Mouse (Mus musculus) spleen, embryonic (tissue): ENCODE data around the gene Foxo3.

Experiments used
- CTCF ChIA-PET: fragments of 350-600 bp; sonication (Branson Sonifier 250); formaldehyde crosslinking; loops from one replicate; lab custom pipeline; 2022; lab: Charles Lee

Foxo3 gene

DNA sequence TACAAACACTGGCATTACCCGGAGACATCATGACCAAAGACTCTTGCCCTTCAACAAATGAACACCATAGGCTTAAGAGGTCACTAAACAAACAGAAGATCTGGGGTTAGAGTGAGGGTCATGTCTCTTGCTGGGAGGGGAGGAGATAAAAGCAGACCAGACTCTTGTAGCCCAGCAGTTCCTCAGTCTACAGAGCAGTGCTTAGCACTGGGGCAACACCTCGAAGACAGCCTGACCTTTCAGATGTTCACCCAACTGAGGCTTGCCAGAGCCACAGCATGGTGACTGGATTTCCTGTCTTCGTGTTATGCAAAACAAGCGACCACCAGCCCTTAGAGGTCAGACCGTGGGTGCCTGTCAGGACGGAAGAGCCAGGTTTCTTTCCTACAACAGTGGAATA is 83.6 kb downstream of the Foxo3 start:
- CTCF ChIA-PET: interaction anchor here (0.8 kb wide), 1 partner anchor 40 kb away, joined by 3 read pairs; no protein-coding TSS in a partner anchor

DNA sequence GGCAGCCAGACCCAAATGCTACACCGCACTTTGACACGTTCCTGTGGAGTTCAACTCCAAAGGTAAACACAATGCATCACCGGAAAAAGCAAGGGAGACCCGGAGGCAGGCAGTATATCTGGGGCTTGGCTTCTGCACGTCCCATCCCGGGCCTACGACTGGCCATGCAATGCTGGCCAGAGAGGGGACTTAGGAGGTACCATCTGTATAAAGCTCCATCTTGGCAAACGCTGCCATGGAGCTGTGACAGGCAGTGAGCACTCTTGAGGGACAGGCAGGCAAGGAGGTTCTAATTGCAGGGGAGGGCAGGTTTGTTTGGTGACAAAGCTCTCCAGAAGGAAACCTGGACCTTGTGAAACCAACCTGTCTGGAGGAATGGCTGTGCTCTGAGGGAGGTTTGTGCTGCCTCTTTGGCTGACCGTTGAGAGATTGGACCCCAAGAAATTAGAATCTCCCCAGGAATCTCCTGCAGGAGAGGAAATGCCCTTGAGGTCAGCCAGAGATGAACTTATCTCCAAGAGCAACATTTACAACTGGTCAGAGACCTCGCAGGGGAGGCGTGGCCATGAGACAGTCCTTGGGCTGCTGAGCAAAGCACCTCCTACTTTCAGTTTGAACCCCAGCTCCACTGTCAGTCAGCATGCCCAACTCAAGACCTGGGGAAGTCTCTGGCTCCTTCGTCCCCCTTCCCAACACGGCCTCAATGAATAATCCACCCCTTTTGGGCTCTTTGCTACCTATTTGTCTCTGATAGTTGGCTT is 86.7 kb downstream of the Foxo3 start:
- CTCF ChIA-PET: no interaction called here

- CTCF ChIA-PET: no interaction called here
Observed at GRCm38 (mm10) chr10:42189037-42189436, 87.5 kb downstream of the Foxo3 start.

- CTCF ChIA-PET: no interaction called here
Observed at GRCm38 (mm10) chr10:42188091-42188490, 88.5 kb downstream of the Foxo3 start.

DNA sequence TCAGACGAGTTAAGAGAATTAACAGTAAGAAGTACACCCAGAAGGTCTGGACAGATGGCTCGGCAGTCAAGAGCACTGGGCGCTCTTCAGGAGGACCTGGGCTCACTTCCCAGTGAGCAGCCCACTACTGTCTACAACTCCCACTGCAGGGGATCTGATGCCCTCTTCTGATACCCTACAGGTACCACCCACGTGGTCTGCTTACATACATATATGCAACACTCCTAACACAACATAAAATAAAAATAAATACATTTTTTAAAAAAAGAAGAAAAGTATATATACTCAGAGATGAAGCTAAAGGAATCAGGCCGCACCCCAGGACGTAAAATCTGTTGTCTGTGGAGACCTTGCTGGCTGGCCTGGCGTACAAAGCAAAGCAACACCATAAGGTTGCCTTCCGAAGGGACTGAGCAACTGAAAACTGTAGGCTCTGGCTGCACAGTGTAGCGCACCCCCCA is 89.6 kb downstream of the Foxo3 start:
- CTCF ChIA-PET: no interaction called here

DNA sequence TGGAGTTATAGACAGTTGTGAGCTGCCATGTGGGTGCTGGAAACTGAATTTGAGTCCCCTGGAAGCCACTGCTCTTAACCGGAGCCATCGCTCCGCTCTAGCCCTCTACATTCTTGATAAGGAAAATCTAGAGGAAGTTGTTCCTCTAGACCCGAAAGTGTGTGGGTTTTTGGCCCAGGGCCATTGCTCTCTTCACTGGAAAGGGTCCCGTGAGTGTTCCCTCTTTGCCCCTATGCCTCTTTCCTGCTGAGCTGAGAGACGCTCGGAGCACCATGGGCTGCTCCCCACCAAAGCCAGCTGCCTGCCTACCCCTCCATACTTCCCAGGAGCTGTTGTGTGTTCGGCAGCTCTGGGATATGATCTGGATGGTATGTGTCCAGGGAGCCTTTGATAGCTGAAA is 96.2 kb downstream of the Foxo3 start:
- CTCF ChIA-PET: no interaction called here

DNA sequence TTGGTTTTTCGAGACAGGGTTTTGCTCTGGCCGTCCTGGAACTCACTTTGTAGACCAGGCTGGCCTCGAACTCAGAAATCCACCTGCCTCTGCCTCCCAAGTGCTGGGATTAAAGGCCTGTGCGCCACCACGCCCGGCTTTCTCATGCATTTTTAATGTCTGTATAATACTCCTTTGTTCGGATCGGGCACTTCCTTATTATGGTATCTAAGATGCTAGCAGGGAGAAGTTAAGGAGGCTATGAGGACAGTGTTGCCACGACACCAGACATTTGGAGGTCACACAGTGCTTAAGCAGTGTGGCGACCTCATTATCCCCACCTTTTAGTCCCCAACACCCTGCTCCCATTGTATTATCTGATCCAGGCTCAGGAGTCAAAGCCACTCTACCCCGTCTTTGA is 97.8 kb downstream of the Foxo3 start:
- CTCF ChIA-PET: interaction anchor here (0.9 kb wide), 1 partner anchor 75 kb away, joined by 8 read pairs; no protein-coding TSS in a partner anchor

DNA sequence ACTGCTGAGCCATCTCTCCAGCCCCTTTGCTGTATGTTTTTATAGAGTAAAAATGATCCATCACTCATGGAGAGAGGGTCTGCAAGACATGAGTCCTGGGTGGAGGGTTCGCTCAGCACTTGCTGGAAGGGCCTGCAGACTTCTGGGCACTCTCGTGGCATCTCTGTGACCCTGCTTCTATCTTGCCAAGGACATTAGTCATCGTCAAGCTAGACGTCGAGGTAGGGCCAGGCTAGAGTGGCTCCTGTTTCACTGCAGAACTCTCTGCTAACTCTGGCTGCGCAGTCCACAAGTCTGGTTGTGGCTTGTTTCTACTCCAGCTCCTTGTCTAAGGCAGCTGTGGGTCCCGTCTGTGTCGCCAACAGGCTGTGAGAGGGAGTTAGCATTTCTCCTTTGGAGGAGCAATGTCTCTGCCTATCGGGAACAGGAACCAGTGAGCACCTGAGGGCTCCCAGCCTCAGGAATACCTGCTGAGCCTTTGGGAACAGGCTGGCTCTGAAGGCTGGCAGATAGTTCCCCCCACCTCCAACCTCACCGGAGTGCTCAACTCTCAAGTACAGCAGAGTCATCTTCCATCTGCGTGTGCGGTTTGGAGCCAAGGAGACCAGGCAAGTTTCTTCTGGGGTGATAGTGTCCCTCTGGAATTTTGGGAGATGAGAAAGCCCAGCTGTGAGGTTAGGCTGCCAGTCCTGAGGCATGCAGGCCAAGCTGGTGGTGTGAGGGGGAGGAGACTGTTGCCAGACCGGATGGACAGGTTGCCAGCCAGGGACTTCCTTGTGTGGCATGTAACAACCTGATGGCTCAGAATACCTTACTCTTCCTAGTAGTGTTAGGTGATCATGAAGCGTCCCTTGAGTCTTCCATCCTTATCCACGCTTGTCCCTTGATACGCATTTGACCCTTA is 98.5 kb downstream of the Foxo3 start:
- CTCF ChIA-PET: no interaction called here

- CTCF ChIA-PET: no interaction called here
Observed at GRCm38 (mm10) chr10:42174283-42174682, 102.3 kb downstream of the Foxo3 start.

- CTCF ChIA-PET: no interaction called here
Observed at GRCm38 (mm10) chr10:42173839-42174238, 102.7 kb downstream of the Foxo3 start.

GRCm38 (mm10) chr10:42170889-42171347 is 105.6 kb downstream of the Foxo3 start:
- CTCF ChIA-PET: no interaction called here

DNA sequence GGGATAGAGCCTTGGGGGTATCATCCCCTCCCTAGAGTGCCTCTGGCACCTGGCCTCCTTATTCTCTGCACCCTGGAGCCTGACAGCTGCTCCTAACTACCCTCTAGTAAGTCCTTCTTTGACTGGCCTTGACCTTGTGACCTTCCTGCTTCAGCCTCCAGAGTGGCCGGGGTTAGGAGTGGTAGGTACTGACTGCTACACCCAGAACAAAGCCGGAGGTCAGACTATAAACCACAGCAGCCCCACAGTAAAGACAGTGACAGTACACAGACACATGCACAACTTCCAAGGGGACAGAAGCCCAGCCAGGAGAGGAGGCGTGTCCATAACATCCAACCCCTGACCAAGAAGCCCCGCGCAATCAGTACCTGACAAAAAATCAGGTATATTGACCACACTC is 106.4 kb downstream of the Foxo3 start:
- CTCF ChIA-PET: no interaction called here

GRCm38 (mm10) chr10:42154727-42155126 is 121.8 kb downstream of the Foxo3 start:
- CTCF ChIA-PET: no interaction called here

DNA sequence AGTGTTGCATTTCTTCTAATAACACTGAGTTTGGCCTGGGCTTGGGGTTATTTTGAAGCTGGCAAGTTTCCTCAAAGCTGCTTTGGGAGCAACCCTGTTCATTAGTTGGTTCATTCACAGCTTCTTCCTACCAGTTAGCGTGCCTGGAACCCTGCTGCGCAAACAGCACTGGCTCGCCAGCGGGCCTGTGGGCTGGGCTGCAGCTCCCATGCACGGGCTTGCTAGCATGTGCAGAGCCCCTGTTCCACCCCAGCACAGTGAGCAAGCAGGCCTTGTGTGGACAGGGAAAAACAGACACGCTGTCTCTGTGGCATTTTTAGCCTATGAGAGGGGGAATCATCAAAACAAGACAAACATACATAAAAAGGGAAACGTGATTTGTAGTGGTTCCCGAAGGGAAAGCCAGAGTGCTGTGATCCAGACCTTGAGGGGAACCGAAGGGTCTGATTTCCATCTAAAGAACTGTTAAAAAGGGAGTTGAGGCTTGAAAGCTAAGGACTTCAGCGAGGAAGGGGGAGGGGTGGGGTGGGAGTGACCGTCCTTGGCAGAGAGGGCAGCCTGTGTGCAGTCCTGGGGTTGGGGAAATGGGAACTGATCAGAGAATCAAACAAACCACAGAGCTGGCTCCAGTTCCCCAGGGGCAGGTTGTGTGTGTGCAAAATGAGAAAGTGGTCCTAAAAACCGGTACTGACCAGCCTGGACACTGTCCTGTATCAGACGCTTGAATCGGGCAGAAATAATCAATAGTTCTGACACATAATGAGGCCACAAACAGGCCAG is 123.9 kb downstream of the Foxo3 start:
- CTCF ChIA-PET: no interaction called here

- CTCF ChIA-PET: no interaction called here
Observed at GRCm38 (mm10) chr10:42149767-42150166, 126.8 kb downstream of the Foxo3 start.

GRCm38 (mm10) chr10:42148326-42148725 is 128.2 kb downstream of the Foxo3 start:
- CTCF ChIA-PET: no interaction called here

DNA sequence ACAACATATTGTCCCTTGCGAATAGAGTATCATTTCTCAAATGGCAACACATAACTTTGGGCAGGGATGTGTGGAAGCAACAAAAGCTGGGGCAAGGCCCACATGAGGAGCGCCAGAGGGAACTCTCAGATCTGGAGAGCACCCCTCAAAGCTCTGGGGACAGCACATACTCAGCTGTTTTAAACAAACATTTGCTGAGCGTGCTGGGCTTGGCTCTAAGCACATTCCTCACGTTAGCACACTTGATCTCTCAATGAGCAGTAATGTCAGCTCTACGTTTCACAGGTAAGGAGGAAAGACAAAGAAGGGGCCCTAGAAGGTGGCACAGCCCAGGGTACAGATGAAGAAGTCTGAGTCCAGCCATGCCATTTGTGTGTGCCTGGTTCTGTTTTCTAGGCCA is 131.3 kb downstream of the Foxo3 start:
- CTCF ChIA-PET: no interaction called here

GRCm38 (mm10) chr10:42144788-42145187 is 131.8 kb downstream of the Foxo3 start:
- CTCF ChIA-PET: no interaction called here

DNA sequence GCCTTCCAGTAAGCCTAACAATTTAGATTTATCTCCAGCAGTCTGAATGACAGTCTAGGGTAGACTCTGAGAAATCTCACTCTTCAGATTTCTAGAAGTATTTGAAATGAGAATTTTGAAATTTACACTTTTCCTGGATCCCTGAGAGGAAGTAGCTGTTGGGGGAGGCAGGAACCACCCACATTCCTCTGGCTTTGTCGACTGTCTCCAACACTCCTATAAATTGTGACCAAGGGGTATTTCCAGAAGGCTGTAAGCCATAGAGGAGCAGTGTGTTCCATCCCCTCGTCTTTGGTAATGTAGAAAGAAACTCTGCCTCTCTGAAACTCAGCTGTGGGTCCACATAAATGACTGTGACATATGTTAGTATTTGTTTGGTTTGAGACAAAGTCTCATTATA is 132.4 kb downstream of the Foxo3 start:
- CTCF ChIA-PET: no interaction called here

DNA sequence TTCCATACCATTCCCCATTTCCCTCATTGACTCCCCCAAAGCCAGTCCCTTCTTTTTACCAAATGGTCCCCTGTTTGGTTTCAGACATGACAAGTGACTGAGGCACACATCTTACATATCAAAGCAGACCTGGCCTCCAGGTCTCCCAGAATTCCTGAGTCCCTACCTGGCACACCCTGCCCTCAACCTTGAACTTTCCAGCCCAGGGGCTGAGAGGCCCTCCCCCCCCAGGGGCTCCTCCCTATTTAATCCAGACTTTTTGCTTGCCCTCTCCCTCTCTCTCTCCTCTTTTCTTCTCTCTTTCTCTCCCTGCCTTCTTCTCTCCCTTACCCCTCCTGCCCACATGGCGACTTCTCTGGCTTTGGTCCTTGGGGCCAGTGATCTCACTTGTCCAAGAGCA is 133.8 kb downstream of the Foxo3 start:
- CTCF ChIA-PET: no interaction called here

DNA sequence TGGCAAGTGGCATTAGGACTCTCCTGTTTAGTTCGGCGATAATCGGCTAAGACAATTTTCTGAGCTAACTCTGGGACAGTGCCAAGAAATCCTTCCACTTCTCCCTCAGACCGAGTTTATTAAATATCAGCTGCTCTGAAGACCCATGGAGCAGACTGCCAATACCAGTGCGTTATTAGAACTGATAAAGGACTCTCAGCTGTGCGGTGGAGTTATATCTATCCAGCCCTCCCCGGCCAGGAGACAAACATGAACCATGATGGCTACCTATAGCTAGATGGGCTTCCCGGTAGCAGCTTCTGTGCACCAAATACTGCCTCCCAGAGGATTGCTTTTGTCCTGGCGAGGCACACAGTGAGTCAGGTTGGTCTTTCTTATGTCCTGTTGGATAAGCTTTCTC is 134.5 kb downstream of the Foxo3 start:
- CTCF ChIA-PET: interaction anchor here (0.5 kb wide), 1 partner anchor 66 kb away, joined by 3 read pairs; no protein-coding TSS in a partner anchor

DNA sequence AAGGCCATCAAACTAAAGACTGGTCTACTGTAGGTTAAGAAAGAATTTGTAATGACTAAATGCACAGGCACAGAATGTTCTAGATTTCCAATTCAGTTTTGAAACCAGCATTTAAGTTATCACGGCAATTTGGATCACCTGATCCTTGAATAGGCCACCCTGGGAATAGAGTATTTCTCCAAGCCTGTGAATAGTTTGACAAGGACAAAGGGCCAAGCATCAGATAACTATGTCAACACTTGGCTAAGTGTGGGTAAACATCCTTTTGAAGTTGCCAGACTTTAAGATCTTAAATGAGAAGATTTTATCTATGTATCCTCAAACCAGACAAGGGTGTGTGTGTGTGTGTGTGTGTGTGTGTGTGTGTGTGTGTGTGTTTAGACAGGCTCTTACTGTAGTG is 136.8 kb downstream of the Foxo3 start:
- CTCF ChIA-PET: no interaction called here
